Mouse (Mus musculus): ENCODE measurements at regions not wholly inside any gene's neighbourhood (a gene's known extent, or its start where the extent isn't known, plus 50 kb on each side); places are given as distances from the start of the nearest gene placed in this dataset.

GRCm38 (mm10) chr1:107988076-107988475 lies 398.3 kb downstream of the Serpinb8 start:
- no peak overlapping the region for H3K4me3 ChIP-seq (ENCODE audit: low read depth, low read length)
- no peak for DNase-seq (ENCODE audit: low spot score)
- H3K36me3 ChIP-seq (ENCODE audit: control insufficient read depth, insufficient read depth, low read length) = no peaks in the 10 kb centered on the region
- no peaks in the 10 kb centered on the region for H3K27me3 ChIP-seq (ENCODE audit: control insufficient read depth, insufficient read depth, low read length)
- no peak overlapping the region for H3K27ac ChIP-seq (replicated peaks; ENCODE audit: low read depth, low read length)
- no peaks in the 10 kb centered on the region for H3K4me1 ChIP-seq (ENCODE audit: control insufficient read depth, insufficient read depth, low read length)
- no peak for ATAC-seq (ENCODE audit: insufficient number of reproducible peaks, low FRiP score, low TSS enrichment, low read depth)
- no peak overlapping the region for H3K9ac ChIP-seq (ENCODE audit: low read length)
- H3K4me2 ChIP-seq (ENCODE audit: low read depth, severe bottlenecking) = no peak overlapping the region
- 47% methylated on average over 4 of the region's 4 CpGs for WGBS
- H3K9me3 ChIP-seq (ENCODE audit: control insufficient read depth, low read length) = no peaks in the 10 kb centered on the region

GRCm38 (mm10) chr1:107993013-107993412 lies 403.2 kb downstream of the Serpinb8 start:
- no peak overlapping the region for H3K27ac ChIP-seq (replicated peaks; ENCODE audit: low read depth, low read length)
- H3K4me3 ChIP-seq (ENCODE audit: low read depth, low read length) = no peak overlapping the region
- no peaks in the 10 kb centered on the region for H3K9me3 ChIP-seq (ENCODE audit: control insufficient read depth, low read length)
- ATAC-seq (ENCODE audit: insufficient number of reproducible peaks, low FRiP score, low TSS enrichment, low read depth) (no peak), DNase-seq (ENCODE audit: low spot score) (no peak)
- H3K36me3 ChIP-seq (ENCODE audit: control insufficient read depth, insufficient read depth, low read length) = no peaks in the 10 kb centered on the region
- H3K4me2 ChIP-seq (ENCODE audit: low read depth, severe bottlenecking) = no peak overlapping the region
- no peaks in the 10 kb centered on the region for H3K27me3 ChIP-seq (ENCODE audit: control insufficient read depth, insufficient read depth, low read length)
- 90% methylated on average over 4 of the region's 4 CpGs for WGBS
- no peak overlapping the region for H3K9ac ChIP-seq (ENCODE audit: low read length)
- no peaks in the 10 kb centered on the region for H3K4me1 ChIP-seq (ENCODE audit: control insufficient read depth, insufficient read depth, low read length)

GRCm38 (mm10) chr1:108023721-108024353 lies 434.0 kb downstream of the Serpinb8 start:
- ATAC-seq (ENCODE audit: insufficient number of reproducible peaks, low FRiP score, low TSS enrichment, low read depth) (no peak), DNase-seq (ENCODE audit: low spot score) (no peak)
- H3K4me2 ChIP-seq (ENCODE audit: low read depth, severe bottlenecking) = no peak overlapping the region
- no peaks in the 10 kb centered on the region for H3K4me1 ChIP-seq (ENCODE audit: control insufficient read depth, insufficient read depth, low read length)
- no peak overlapping the region for H3K4me3 ChIP-seq (ENCODE audit: low read depth, low read length)
- H3K9me3 ChIP-seq (ENCODE audit: control insufficient read depth, low read length) = no peaks in the 10 kb centered on the region
- H3K36me3 ChIP-seq (ENCODE audit: control insufficient read depth, insufficient read depth, low read length) = no peaks in the 10 kb centered on the region
- WGBS = 80% methylated on average over 5 of the region's 5 CpGs
- no peak overlapping the region for H3K27ac ChIP-seq (replicated peaks; ENCODE audit: low read depth, low read length)
- no peak overlapping the region for H3K9ac ChIP-seq (ENCODE audit: low read length)
- H3K27me3 ChIP-seq (ENCODE audit: control insufficient read depth, insufficient read depth, low read length) = no peaks in the 10 kb centered on the region

- Histone ChIP-seq H3K4me3 (ENCODE audit: low read depth, low read length) (no peak overlapping the region), H3K4me1 (ENCODE audit: control insufficient read depth, insufficient read depth, low read length) (no peaks in the 10 kb centered on the region), H3K9ac (ENCODE audit: low read length) (no peak overlapping the region), H3K27ac (replicated peaks; ENCODE audit: low read depth, low read length) (no peak overlapping the region), H3K9me3 (ENCODE audit: control insufficient read depth, low read length) (no peaks in the 10 kb centered on the region), H3K27me3 (ENCODE audit: control insufficient read depth, insufficient read depth, low read length) (no peaks in the 10 kb centered on the region), H3K4me2 (ENCODE audit: low read depth, severe bottlenecking) (no peak overlapping the region), H3K36me3 (ENCODE audit: control insufficient read depth, insufficient read depth, low read length) (no peaks in the 10 kb centered on the region)
- no peak for ATAC-seq (ENCODE audit: insufficient number of reproducible peaks, low FRiP score, low TSS enrichment, low read depth)
- DNase-seq (ENCODE audit: low spot score) = no peak
- 70% methylated on average over 1 of the region's 1 CpGs for WGBS
Measured at GRCm38 (mm10) chr1:108024705-108025104, 434.9 kb downstream of the Serpinb8 start.

GRCm38 (mm10) chr1:108026461-108026860 lies 436.7 kb downstream of the Serpinb8 start:
- Histone ChIP-seq H3K9me3 (ENCODE audit: control insufficient read depth, low read length) (no peaks in the 10 kb centered on the region), H3K9ac (ENCODE audit: low read length) (no peak overlapping the region), H3K27me3 (ENCODE audit: control insufficient read depth, insufficient read depth, low read length) (no peaks in the 10 kb centered on the region), H3K27ac (replicated peaks; ENCODE audit: low read depth, low read length) (no peak overlapping the region), H3K4me1 (ENCODE audit: control insufficient read depth, insufficient read depth, low read length) (no peaks in the 10 kb centered on the region), H3K4me2 (ENCODE audit: low read depth, severe bottlenecking) (no peak overlapping the region), H3K4me3 (ENCODE audit: low read depth, low read length) (no peak overlapping the region), H3K36me3 (ENCODE audit: control insufficient read depth, insufficient read depth, low read length) (no peaks in the 10 kb centered on the region)
- ATAC-seq (ENCODE audit: insufficient number of reproducible peaks, low FRiP score, low TSS enrichment, low read depth) (no peak), DNase-seq (ENCODE audit: low spot score) (no peak)

- H3K27me3 ChIP-seq (ENCODE audit: control insufficient read depth, insufficient read depth, low read length) = no peaks in the 10 kb centered on the region
- no peak for ATAC-seq (ENCODE audit: insufficient number of reproducible peaks, low FRiP score, low TSS enrichment, low read depth)
- no peaks in the 10 kb centered on the region for H3K4me1 ChIP-seq (ENCODE audit: control insufficient read depth, insufficient read depth, low read length)
- no peak overlapping the region for H3K27ac ChIP-seq (replicated peaks; ENCODE audit: low read depth, low read length)
- no peaks in the 10 kb centered on the region for H3K36me3 ChIP-seq (ENCODE audit: control insufficient read depth, insufficient read depth, low read length)
- H3K9ac ChIP-seq (ENCODE audit: low read length) = no peak overlapping the region
- no peak overlapping the region for H3K4me3 ChIP-seq (ENCODE audit: low read depth, low read length)
- H3K4me2 ChIP-seq (ENCODE audit: low read depth, severe bottlenecking) = no peak overlapping the region
- DNase-seq (ENCODE audit: low spot score) = no peak
- H3K9me3 ChIP-seq (ENCODE audit: control insufficient read depth, low read length) = no peaks in the 10 kb centered on the region
- 93% methylated on average over 4 of the region's 4 CpGs for WGBS
Measured at GRCm38 (mm10) chr1:108046194-108046593, 456.4 kb downstream of the Serpinb8 start.

- no peak overlapping the region for H3K4me3 ChIP-seq (ENCODE audit: low read depth, low read length)
- no peaks in the 10 kb centered on the region for H3K36me3 ChIP-seq (ENCODE audit: control insufficient read depth, insufficient read depth, low read length)
Measured at GRCm38 (mm10) chr1:108046857-108047714, 457.3 kb downstream of the Serpinb8 start.

GRCm38 (mm10) chr1:108094622-108095021 lies 504.8 kb downstream of the Serpinb8 start:
- no peak overlapping the region for H3K27ac ChIP-seq (replicated peaks; ENCODE audit: low read depth, low read length)
- ATAC-seq (ENCODE audit: insufficient number of reproducible peaks, low FRiP score, low TSS enrichment, low read depth) (no peak), DNase-seq (ENCODE audit: low spot score) (no peak)
- no peaks in the 10 kb centered on the region for H3K36me3 ChIP-seq (ENCODE audit: control insufficient read depth, insufficient read depth, low read length)
- H3K27me3 ChIP-seq (ENCODE audit: control insufficient read depth, insufficient read depth, low read length) = no peaks in the 10 kb centered on the region
- WGBS = 60% methylated on average over 3 of the region's 3 CpGs
- H3K9ac ChIP-seq (ENCODE audit: low read length) = no peak overlapping the region
- no peaks in the 10 kb centered on the region for H3K4me1 ChIP-seq (ENCODE audit: control insufficient read depth, insufficient read depth, low read length)
- no peaks in the 10 kb centered on the region for H3K9me3 ChIP-seq (ENCODE audit: control insufficient read depth, low read length)
- no peak overlapping the region for H3K4me3 ChIP-seq (ENCODE audit: low read depth, low read length)
- H3K4me2 ChIP-seq (ENCODE audit: low read depth, severe bottlenecking) = no peak overlapping the region

More at GRCm38 (mm10) chr1:108046857-108047714, 457.3 kb downstream of the Serpinb8 start:
- no peak overlapping the region for H3K4me2 ChIP-seq (ENCODE audit: low read depth, severe bottlenecking)
- no peaks in the 10 kb centered on the region for H3K9me3 ChIP-seq (ENCODE audit: control insufficient read depth, low read length)
- no peaks in the 10 kb centered on the region for H3K4me1 ChIP-seq (ENCODE audit: control insufficient read depth, insufficient read depth, low read length)
- ATAC-seq (ENCODE audit: insufficient number of reproducible peaks, low FRiP score, low TSS enrichment, low read depth) = no peak
- H3K9ac ChIP-seq (ENCODE audit: low read length) = no peak overlapping the region
- H3K27ac ChIP-seq (replicated peaks; ENCODE audit: low read depth, low read length) = no peak overlapping the region
- 61% methylated on average over 5 of the region's 5 CpGs for WGBS
- DNase-seq (ENCODE audit: low spot score) = no peak
- no peaks in the 10 kb centered on the region for H3K27me3 ChIP-seq (ENCODE audit: control insufficient read depth, insufficient read depth, low read length)

All from limb, embryonic 11.5 days (tissue).